Mouse (Mus musculus): Measurements from ENCODE around the gene Spast. TPM values are rescaled to one million over a fixed set of nuclear protein-coding genes. Genes with fewer than 3 reads are reported as not detected.

Gene Spast
- total and polyA plus RNA-seq, 2 experiments from 2014 or later: 25.3 to 96.7 TPM

GRCm38 (mm10) chr17:74389847-74390246 lies 51.1 kb downstream of the Spast start:
- Histone ChIP-seq H3K36me3 (ENCODE audit: insufficient read depth, low read length) (peaks cover 24% of the 10 kb centered on the region), H3K9me3 (ENCODE audit: low read length) (no peaks in the 10 kb centered on the region), H3K4me1 (ENCODE audit: insufficient read depth, low read length) (no peaks in the 10 kb centered on the region), H3K27ac (no peak overlapping the region), H3K4me3 (ENCODE audit: low read length) (no peak overlapping the region), H3K27me3 (ENCODE audit: insufficient read depth, low read length) (no peaks in the 10 kb centered on the region), H3K4me2 (ENCODE audit: low read depth, low read length) (no peak overlapping the region), H3K9ac (replicated peaks; ENCODE audit: low read length) (no peak overlapping the region)
- DNase-seq (ENCODE audit: low spot score) (no peak), ATAC-seq (no peak)
- TF ChIP-seq CTCF (IDR thresholded peaks at IDR 0.05; ENCODE audit: low read depth): peak; percentile 42
- 80% methylated on average over 3 of the region's 3 CpGs for WGBS

DNA sequence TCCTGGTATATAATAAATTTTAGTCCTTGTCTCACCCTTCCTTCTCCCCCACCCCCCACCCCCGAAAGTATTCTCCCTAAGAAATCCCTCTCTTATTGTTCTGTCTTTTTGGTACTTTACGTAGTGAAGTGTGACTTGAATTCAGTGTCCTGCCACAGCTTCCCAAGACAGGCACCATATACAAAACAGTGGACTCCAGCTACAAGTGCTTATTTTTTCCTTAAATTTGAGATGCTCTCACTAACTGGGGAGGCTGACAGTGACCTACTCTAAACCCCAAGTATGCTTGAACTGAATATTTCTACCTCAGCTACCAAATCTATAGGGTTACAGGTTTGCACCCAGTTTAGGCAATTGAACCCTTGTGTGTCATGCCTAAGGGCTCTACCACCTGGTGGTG lies 55.6 kb downstream of the Spast start:
- peaks cover 7% of the 10 kb centered on the region; the same call in 1 of the 2 replicates for H3K4me1 ChIP-seq (ENCODE audit: insufficient read depth, low read length)
- H3K9me3 ChIP-seq (ENCODE audit: low read length): no peaks in the 10 kb centered on the region
- no peak overlapping the region for H3K27ac ChIP-seq
- ATAC-seq (no peak), DNase-seq (ENCODE audit: low spot score) (no peak)
- H3K4me3 ChIP-seq (ENCODE audit: low read length): no peak overlapping the region
- no peaks in the 10 kb centered on the region for H3K27me3 ChIP-seq (ENCODE audit: insufficient read depth, low read length)
- H3K9ac ChIP-seq (replicated peaks; ENCODE audit: low read length): no peak overlapping the region
- WGBS: 82% methylated on average over 2 of the region's 2 CpGs
- peak overlapping the region; percentile 72; the same call in 1 of the 2 replicates for H3K4me2 ChIP-seq (ENCODE audit: low read depth, low read length)
- no peak for TF ChIP-seq CTCF (IDR thresholded peaks at IDR 0.05; ENCODE audit: low read depth)
- no peaks in the 10 kb centered on the region; the same call in 1 of the 2 replicates for H3K36me3 ChIP-seq (ENCODE audit: insufficient read depth, low read length)

DNA sequence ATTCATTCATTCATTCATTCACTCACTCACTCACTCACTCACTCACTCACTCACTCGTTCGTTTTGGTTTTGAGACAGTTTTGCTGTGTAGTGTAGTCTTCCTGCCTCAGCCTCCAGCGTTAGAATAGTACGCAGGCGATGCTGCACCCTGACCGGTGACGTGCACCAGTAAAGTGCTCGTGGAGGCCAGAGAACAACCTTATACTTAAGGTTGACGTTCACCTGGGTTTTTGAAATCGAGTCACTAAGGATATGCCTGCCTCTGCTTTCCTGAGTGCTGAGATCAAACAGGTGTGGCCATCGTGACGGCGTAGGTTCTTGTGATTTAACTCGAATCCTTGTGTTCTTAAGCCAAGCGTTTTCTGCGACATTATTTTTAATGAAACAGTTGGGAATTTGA lies 56.1 kb downstream of the Spast start:
- no peaks in the 10 kb centered on the region for H3K9me3 ChIP-seq (ENCODE audit: low read length)
- no peak for TF ChIP-seq CTCF (IDR thresholded peaks at IDR 0.05; ENCODE audit: low read depth)
- 0 out of 2 replicates have a peak overlapping the region, but pooled peaks have one; percentile 90 for H3K27ac ChIP-seq
- 30% methylated on average over 16 of the region's 16 CpGs for WGBS
- peak overlapping the region; percentile 72 for H3K4me2 ChIP-seq (ENCODE audit: low read depth, low read length)
- no peaks in the 10 kb centered on the region for H3K27me3 ChIP-seq (ENCODE audit: insufficient read depth, low read length)
- ATAC-seq (peak; percentile 6; the same call in 1 of the 2 replicates), DNase-seq (ENCODE audit: low spot score) (no peak)
- peak overlapping the region; percentile 79 for H3K4me3 ChIP-seq (ENCODE audit: low read length)
- H3K4me1 ChIP-seq (ENCODE audit: insufficient read depth, low read length): peaks cover 7% of the 10 kb centered on the region; the same call in 1 of the 2 replicates
- no peaks in the 10 kb centered on the region; the same call in 1 of the 2 replicates for H3K36me3 ChIP-seq (ENCODE audit: insufficient read depth, low read length)
- peak overlapping the region; percentile 76 for H3K9ac ChIP-seq (replicated peaks; ENCODE audit: low read length)

GRCm38 (mm10) chr17:74395383-74396065 lies 56.7 kb downstream of the Spast start, which contains the start of gene Slc30a6:
Slc30a6 (plus strand) TSS chr17:74395608.
- peaks cover 7% of the 10 kb centered on the region; the same call in 1 of the 2 replicates for H3K4me1 ChIP-seq (ENCODE audit: insufficient read depth, low read length)
- WGBS: under 1% methylated on average over 41 of the region's 41 CpGs
- H3K27me3 ChIP-seq (ENCODE audit: insufficient read depth, low read length): no peaks in the 10 kb centered on the region
- H3K9ac ChIP-seq (replicated peaks; ENCODE audit: low read length): peak within 1 kb of the TSS; percentile 76
- H3K4me3 ChIP-seq (ENCODE audit: low read length): peak within 1 kb of the TSS; percentile 79
- no peaks in the 10 kb centered on the region for H3K9me3 ChIP-seq (ENCODE audit: low read length)
- ATAC-seq (peak; percentile 99), DNase-seq (ENCODE audit: low spot score) (peak; percentile 98)
- H3K4me2 ChIP-seq (ENCODE audit: low read depth, low read length): peak within 1 kb of the TSS; percentile 72
- H3K27ac ChIP-seq: peak within 1 kb of the TSS; percentile 90
- H3K36me3 ChIP-seq (ENCODE audit: insufficient read depth, low read length): no peaks in the 10 kb centered on the region
- TF ChIP-seq CTCF (IDR thresholded peaks at IDR 0.05; ENCODE audit: low read depth): no peak

GRCm38 (mm10) chr17:74396766-74397165 lies 58.0 kb downstream of the Spast start:
- no peaks in the 10 kb centered on the region for H3K27me3 ChIP-seq (ENCODE audit: insufficient read depth, low read length)
- no peak overlapping the region for H3K4me3 ChIP-seq (ENCODE audit: low read length)
- no peaks in the 10 kb centered on the region for H3K9me3 ChIP-seq (ENCODE audit: low read length)
- TF ChIP-seq CTCF (IDR thresholded peaks at IDR 0.05; ENCODE audit: low read depth): no peak
- ATAC-seq (no peak), DNase-seq (ENCODE audit: low spot score) (no peak)
- no peak overlapping the region for H3K27ac ChIP-seq
- no peak overlapping the region for H3K9ac ChIP-seq (replicated peaks; ENCODE audit: low read length)
- peaks cover 7% of the 10 kb centered on the region; the same call in 1 of the 2 replicates for H3K4me1 ChIP-seq (ENCODE audit: insufficient read depth, low read length)
- H3K4me2 ChIP-seq (ENCODE audit: low read depth, low read length): peak overlapping the region; percentile 72
- WGBS: 81% methylated on average over 4 of the region's 4 CpGs
- H3K36me3 ChIP-seq (ENCODE audit: insufficient read depth, low read length): no peaks in the 10 kb centered on the region

GRCm38 (mm10) chr17:74397173-74397572 lies 58.4 kb downstream of the Spast start:
- 87% methylated on average over 2 of the region's 2 CpGs for WGBS

More at GRCm38 (mm10) chr17:74397173-74397572, 58.4 kb downstream of the Spast start:
- Histone ChIP-seq H3K27ac (no peak overlapping the region), H3K27me3 (ENCODE audit: insufficient read depth, low read length) (no peaks in the 10 kb centered on the region), H3K36me3 (ENCODE audit: insufficient read depth, low read length) (no peaks in the 10 kb centered on the region), H3K9me3 (ENCODE audit: low read length) (no peaks in the 10 kb centered on the region), H3K4me2 (ENCODE audit: low read depth, low read length) (no peak overlapping the region), H3K9ac (replicated peaks; ENCODE audit: low read length) (no peak overlapping the region), H3K4me3 (ENCODE audit: low read length) (no peak overlapping the region), H3K4me1 (ENCODE audit: insufficient read depth, low read length) (peaks cover 7% of the 10 kb centered on the region; the same call in 1 of the 2 replicates)
- no peak for TF ChIP-seq CTCF (IDR thresholded peaks at IDR 0.05; ENCODE audit: low read depth)
- DNase-seq (ENCODE audit: low spot score) (no peak), ATAC-seq (no peak)

Measured in hindbrain, postnatal 0 days (tissue).